Mouse (Mus musculus): ENCODE data around the gene Arid5b. TPM values are rescaled to one million over a fixed set of nuclear protein-coding genes. Genes with fewer than 3 reads are reported as not detected.

Arid5b gene
- total RNA-seq, 2 experiments from 2014 or later = 4.3 to 11.3 TPM

- no peak for ATAC-seq (replicated peaks; ENCODE audit: low FRiP score, poor library complexity, severe bottlenecking)
Measured at GRCm38 (mm10) chr10:68207803-68208669, 70.5 kb downstream of the Arid5b start.

- ATAC-seq (replicated peaks; ENCODE audit: low FRiP score, poor library complexity, severe bottlenecking) = no peak
Measured at GRCm38 (mm10) chr10:68204391-68204790, 74.1 kb downstream of the Arid5b start.

GRCm38 (mm10) chr10:68203860-68204259 lies 74.7 kb downstream of the Arid5b start:
- ATAC-seq (replicated peaks; ENCODE audit: low FRiP score, poor library complexity, severe bottlenecking) = no peak

GRCm38 (mm10) chr10:68203322-68203721 lies 75.2 kb downstream of the Arid5b start:
- ATAC-seq (replicated peaks; ENCODE audit: low FRiP score, poor library complexity, severe bottlenecking) = no peak

GRCm38 (mm10) chr10:68199440-68199839 lies 79.1 kb downstream of the Arid5b start:
- ATAC-seq (replicated peaks; ENCODE audit: low FRiP score, poor library complexity, severe bottlenecking) = no peak

- no peak for ATAC-seq (replicated peaks; ENCODE audit: low FRiP score, poor library complexity, severe bottlenecking)
Measured at GRCm38 (mm10) chr10:68196324-68196723, 82.2 kb downstream of the Arid5b start.

GRCm38 (mm10) chr10:68193561-68193960 lies 85.0 kb downstream of the Arid5b start:
- no peak for ATAC-seq (replicated peaks; ENCODE audit: low FRiP score, poor library complexity, severe bottlenecking)

- no peak for ATAC-seq (replicated peaks; ENCODE audit: low FRiP score, poor library complexity, severe bottlenecking)
Measured at GRCm38 (mm10) chr10:68192824-68193255, 85.7 kb downstream of the Arid5b start.

GRCm38 (mm10) chr10:68191691-68192380 lies 86.7 kb downstream of the Arid5b start:
- ATAC-seq (replicated peaks; ENCODE audit: low FRiP score, poor library complexity, severe bottlenecking) = no peak

GRCm38 (mm10) chr10:68191146-68191545 lies 87.4 kb downstream of the Arid5b start:
- no peak for ATAC-seq (replicated peaks; ENCODE audit: low FRiP score, poor library complexity, severe bottlenecking)

GRCm38 (mm10) chr10:68189847-68190246 lies 88.7 kb downstream of the Arid5b start:
- no peak for ATAC-seq (replicated peaks; ENCODE audit: low FRiP score, poor library complexity, severe bottlenecking)

GRCm38 (mm10) chr10:68183096-68183495 lies 95.4 kb downstream of the Arid5b start:
- ATAC-seq (replicated peaks; ENCODE audit: low FRiP score, poor library complexity, severe bottlenecking) = no peak

GRCm38 (mm10) chr10:68182266-68182665 lies 96.3 kb downstream of the Arid5b start:
- ATAC-seq (replicated peaks; ENCODE audit: low FRiP score, poor library complexity, severe bottlenecking) = no peak

GRCm38 (mm10) chr10:68181156-68181555 lies 97.4 kb downstream of the Arid5b start:
- ATAC-seq (replicated peaks; ENCODE audit: low FRiP score, poor library complexity, severe bottlenecking) = no peak

- ATAC-seq (replicated peaks; ENCODE audit: low FRiP score, poor library complexity, severe bottlenecking) = no peak
Measured at GRCm38 (mm10) chr10:68180721-68181120, 97.8 kb downstream of the Arid5b start.

GRCm38 (mm10) chr10:68180151-68180550 lies 98.4 kb downstream of the Arid5b start:
- no peak for ATAC-seq (replicated peaks; ENCODE audit: low FRiP score, poor library complexity, severe bottlenecking)

- ATAC-seq (replicated peaks; ENCODE audit: low FRiP score, poor library complexity, severe bottlenecking) = no peak
Measured at GRCm38 (mm10) chr10:68179741-68180140, 98.8 kb downstream of the Arid5b start.

- no peak for ATAC-seq (replicated peaks; ENCODE audit: low FRiP score, poor library complexity, severe bottlenecking)
Measured at GRCm38 (mm10) chr10:68179339-68179738, 99.2 kb downstream of the Arid5b start.

- ATAC-seq (replicated peaks; ENCODE audit: low FRiP score, poor library complexity, severe bottlenecking) = no peak
Measured at GRCm38 (mm10) chr10:68177697-68178485, 100.6 kb downstream of the Arid5b start.

GRCm38 (mm10) chr10:68175811-68176210 lies 102.7 kb downstream of the Arid5b start:
- no peak for ATAC-seq (replicated peaks; ENCODE audit: low FRiP score, poor library complexity, severe bottlenecking)

All from erythroblast, adult 5-6 weeks (primary cell).